Mouse (Mus musculus): Measurements from ENCODE around the gene Gpr142. TPM values are rescaled to one million over a fixed set of nuclear protein-coding genes. Genes with fewer than 3 reads are reported as not detected.

Gpr142 gene
- polyA plus RNA-seq, 1 experiment, result 0.07 TPM

DNA sequence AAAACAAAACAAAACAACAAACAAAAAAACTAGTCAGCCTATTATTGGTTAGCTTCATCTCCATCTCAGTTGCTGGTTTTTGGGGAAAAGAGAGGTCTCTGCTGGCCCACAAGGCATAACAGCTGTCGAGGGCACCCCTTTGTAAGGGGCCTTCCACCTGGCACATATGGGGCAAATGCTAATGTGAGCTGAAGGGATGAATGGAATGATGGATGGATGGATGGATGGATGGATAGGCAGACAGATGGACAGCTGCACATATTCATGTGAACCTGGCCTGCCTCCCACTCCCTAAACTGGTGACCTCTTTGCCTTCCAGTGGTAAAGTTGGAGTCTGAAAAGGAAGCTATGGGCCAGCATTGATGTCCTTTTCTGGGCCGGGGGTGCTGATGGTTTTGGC, 8.3 kb downstream of the Gpr142 start:
- Histone ChIP-seq H3K79me2 (ENCODE audit: control insufficient read depth, insufficient read depth) (no peaks in the 10 kb centered on the region), H3K36me3 (ENCODE audit: control insufficient read depth, insufficient read depth) (no peaks in the 10 kb centered on the region), H3K27me3 (ENCODE audit: control insufficient read depth, insufficient read depth, insufficient read length) (no peaks in the 10 kb centered on the region), H3K4me2 (ENCODE audit: low read depth) (no peak overlapping the region), H3K4me3 (no peak overlapping the region), H3ac (ENCODE audit: control insufficient read depth, insufficient read length) (no peak overlapping the region)
- peak in 2 of 3 experiments; percentile 66 to 78 for TF ChIP-seq MYOD1 (IDR thresholded peaks at IDR 0.05; ENCODE audit: control insufficient read depth in 1 of 3, insufficient read length in 2 of 3, low read depth in 2 of 3)
- TF ChIP-seq MYOG (IDR thresholded peaks at IDR 0.05; ENCODE audit: control insufficient read depth in 1 of 3, insufficient read depth in 1 of 3, insufficient read length in 2 of 3, low read depth in 2 of 3), result peak in 1 of 3 experiments; percentile 45
- TF ChIP-seq USF1 (IDR thresholded peaks at IDR 0.05; ENCODE audit: low read depth), result no peak

DNA sequence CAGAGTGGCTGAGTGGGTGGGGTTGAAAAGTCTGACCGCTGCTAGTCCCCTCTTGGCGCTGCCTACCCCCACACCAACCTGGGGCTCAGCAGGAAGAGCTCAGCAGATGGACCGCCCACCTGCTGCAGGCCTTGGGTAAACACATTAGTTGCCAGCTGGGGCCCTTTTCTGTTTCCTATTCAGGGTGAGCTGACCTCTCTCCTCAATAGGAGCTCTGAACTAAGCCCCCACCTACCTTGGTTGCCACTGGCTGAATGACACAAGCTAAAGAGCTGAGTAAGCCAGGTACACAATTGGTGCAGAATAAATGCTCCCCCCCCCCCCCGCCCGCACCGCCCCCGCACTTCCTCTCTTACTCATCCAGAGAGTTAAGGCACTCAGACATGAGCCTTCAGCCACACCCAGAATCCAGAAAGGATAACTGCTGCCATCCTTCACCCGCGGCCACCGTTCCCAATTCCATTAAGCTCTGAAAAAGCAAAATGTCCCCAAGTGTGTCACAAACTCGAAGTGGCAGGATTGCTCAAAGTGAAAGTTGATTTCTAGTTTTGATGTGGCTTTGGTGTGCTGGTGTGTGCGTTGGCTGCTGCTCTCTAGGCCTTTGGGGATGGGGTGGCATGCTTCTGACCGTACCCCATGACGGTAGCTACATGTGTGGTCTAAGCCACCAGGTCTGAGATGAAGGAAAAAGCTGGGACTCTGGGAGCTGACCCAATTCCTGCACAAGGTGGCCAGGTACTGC, 9.1 kb downstream of the Gpr142 start:
- Histone ChIP-seq H3K27me3 (ENCODE audit: control insufficient read depth, insufficient read depth, insufficient read length) (no peaks in the 10 kb centered on the region), H3ac (ENCODE audit: control insufficient read depth, insufficient read length) (no peak overlapping the region), H3K4me2 (ENCODE audit: low read depth) (peak overlapping the region; percentile 30), H3K4me3 (no peak overlapping the region), H3K79me2 (ENCODE audit: control insufficient read depth, insufficient read depth) (no peaks in the 10 kb centered on the region), H3K36me3 (ENCODE audit: control insufficient read depth, insufficient read depth) (no peaks in the 10 kb centered on the region)
- TF ChIP-seq MYOG (IDR thresholded peaks at IDR 0.05; ENCODE audit: control insufficient read depth in 1 of 3, insufficient read depth in 1 of 3, insufficient read length in 2 of 3, low read depth in 2 of 3), result peak in 1 of 3 experiments; percentile 69
- peak in 1 of 3 experiments; percentile 77 for TF ChIP-seq MYOD1 (IDR thresholded peaks at IDR 0.05; ENCODE audit: control insufficient read depth in 1 of 3, insufficient read length in 2 of 3, low read depth in 2 of 3)
- TF ChIP-seq MAX (IDR thresholded peaks at IDR 0.05; ENCODE audit: low read depth), result no peak
- TF ChIP-seq CEBPB (IDR thresholded peaks at IDR 0.05; ENCODE audit: insufficient read depth, poor library complexity, severe bottlenecking), result no peak
- no peak for TF ChIP-seq TCF12 (IDR thresholded peaks at IDR 0.05; ENCODE audit: insufficient read depth, poor library complexity, severe bottlenecking)

DNA sequence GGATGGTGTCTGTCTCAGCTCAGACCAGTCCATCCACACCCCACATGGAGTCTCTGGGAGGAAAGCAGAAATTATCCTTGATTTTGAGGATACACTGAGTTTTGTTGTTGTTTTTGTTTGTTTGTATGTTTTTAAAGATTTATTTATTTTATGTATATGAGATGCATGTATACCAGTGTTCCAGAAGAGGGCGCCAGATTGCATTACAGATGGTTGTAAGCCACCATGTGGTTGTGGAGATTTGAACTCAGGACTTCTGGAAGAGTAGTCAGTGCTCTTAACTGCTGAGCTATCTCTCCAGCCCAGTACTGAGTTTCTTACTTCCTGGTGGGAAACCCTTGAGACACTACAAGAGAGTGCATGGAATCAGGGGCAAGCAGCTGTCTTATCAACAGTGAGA, 10.6 kb downstream of the Gpr142 start:
- no peak overlapping the region for H3ac ChIP-seq (ENCODE audit: control insufficient read depth, insufficient read length)
- H3K4me2 ChIP-seq (ENCODE audit: low read depth), result no peak overlapping the region
- no peaks in the 10 kb centered on the region for H3K36me3 ChIP-seq (ENCODE audit: control insufficient read depth, insufficient read depth)
- TF ChIP-seq SRF (IDR thresholded peaks at IDR 0.05; ENCODE audit: control insufficient read depth, insufficient read length, low read depth) (no peak), MYOG (IDR thresholded peaks at IDR 0.05; ENCODE audit: control insufficient read depth in 1 of 3, insufficient read depth in 1 of 3, insufficient read length in 2 of 3, low read depth in 2 of 3) (no peak), POLR2AphosphoS2 (IDR thresholded peaks at IDR 0.05; ENCODE audit: insufficient read length, low read depth) (no peak), MAX (IDR thresholded peaks at IDR 0.05; ENCODE audit: low read depth) (no peak), E2F4 (IDR thresholded peaks at IDR 0.05; ENCODE audit: insufficient read depth) (no peak), USF1 (IDR thresholded peaks at IDR 0.05; ENCODE audit: low read depth) (no peak), CEBPB (IDR thresholded peaks at IDR 0.05; ENCODE audit: insufficient read depth, poor library complexity, severe bottlenecking) (no peak), MYOD1 (IDR thresholded peaks at IDR 0.05; ENCODE audit: control insufficient read depth in 1 of 3, insufficient read length in 2 of 3, low read depth in 2 of 3) (no peak), REST (IDR thresholded peaks at IDR 0.05; ENCODE audit: insufficient read depth, insufficient read length) (no peak), TCF3 (IDR thresholded peaks at IDR 0.05; ENCODE audit: insufficient read length, low read depth) (no peak), TCF12 (IDR thresholded peaks at IDR 0.05; ENCODE audit: insufficient read depth, poor library complexity, severe bottlenecking) (no peak), POLR2A (IDR thresholded peaks at IDR 0.05; ENCODE audit: insufficient read length, low read depth) (no peak)
- no peaks in the 10 kb centered on the region for H3K27me3 ChIP-seq (ENCODE audit: control insufficient read depth, insufficient read depth, insufficient read length)
- no peaks in the 10 kb centered on the region for H3K79me2 ChIP-seq (ENCODE audit: control insufficient read depth, insufficient read depth)
- no peak overlapping the region for H3K4me3 ChIP-seq

DNA sequence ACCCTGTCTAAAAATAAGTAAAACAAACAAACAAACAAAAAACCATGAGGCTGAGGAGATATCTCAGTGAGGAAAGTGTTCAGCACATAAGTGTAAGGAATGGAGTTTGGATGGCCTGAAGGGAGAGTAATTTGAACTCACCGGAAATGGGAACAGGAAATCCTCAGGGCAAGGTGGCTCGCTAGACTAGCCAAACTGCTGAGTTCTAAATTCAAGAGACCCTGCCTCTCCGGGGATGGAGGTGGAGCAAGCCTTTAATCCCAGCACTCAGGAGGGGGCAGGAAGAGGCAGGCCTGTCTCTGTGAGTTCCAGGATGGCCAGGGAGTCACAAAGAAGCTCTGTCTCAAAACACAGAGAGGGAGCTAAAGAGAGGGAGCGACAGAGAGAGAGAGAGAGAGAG, 11.6 kb downstream of the Gpr142 start:
- no peaks in the 10 kb centered on the region for H3K36me3 ChIP-seq (ENCODE audit: control insufficient read depth, insufficient read depth)
- H3K4me2 ChIP-seq (ENCODE audit: low read depth), result no peak overlapping the region
- no peak overlapping the region for H3K4me3 ChIP-seq
- no peaks in the 10 kb centered on the region for H3K79me2 ChIP-seq (ENCODE audit: control insufficient read depth, insufficient read depth)
- H3K27me3 ChIP-seq (ENCODE audit: control insufficient read depth, insufficient read depth, insufficient read length), result no peaks in the 10 kb centered on the region
- no peak for TF ChIP-seq MYOD1 (IDR thresholded peaks at IDR 0.05; ENCODE audit: control insufficient read depth in 1 of 3, insufficient read length in 2 of 3, low read depth in 2 of 3)
- TF ChIP-seq POLR2AphosphoS2 (IDR thresholded peaks at IDR 0.05; ENCODE audit: insufficient read length, low read depth), result no peak
- TF ChIP-seq E2F4 (IDR thresholded peaks at IDR 0.05; ENCODE audit: insufficient read depth), result no peak
- no peak for TF ChIP-seq TCF3 (IDR thresholded peaks at IDR 0.05; ENCODE audit: insufficient read length, low read depth)
- no peak for TF ChIP-seq CEBPB (IDR thresholded peaks at IDR 0.05; ENCODE audit: insufficient read depth, poor library complexity, severe bottlenecking)
- TF ChIP-seq MYOG (IDR thresholded peaks at IDR 0.05; ENCODE audit: control insufficient read depth in 1 of 3, insufficient read depth in 1 of 3, insufficient read length in 2 of 3, low read depth in 2 of 3), result no peak
- no peak for TF ChIP-seq REST (IDR thresholded peaks at IDR 0.05; ENCODE audit: insufficient read depth, insufficient read length)
- no peak for TF ChIP-seq SRF (IDR thresholded peaks at IDR 0.05; ENCODE audit: control insufficient read depth, insufficient read length, low read depth)
- H3ac ChIP-seq (ENCODE audit: control insufficient read depth, insufficient read length), result no peak overlapping the region

DNA sequence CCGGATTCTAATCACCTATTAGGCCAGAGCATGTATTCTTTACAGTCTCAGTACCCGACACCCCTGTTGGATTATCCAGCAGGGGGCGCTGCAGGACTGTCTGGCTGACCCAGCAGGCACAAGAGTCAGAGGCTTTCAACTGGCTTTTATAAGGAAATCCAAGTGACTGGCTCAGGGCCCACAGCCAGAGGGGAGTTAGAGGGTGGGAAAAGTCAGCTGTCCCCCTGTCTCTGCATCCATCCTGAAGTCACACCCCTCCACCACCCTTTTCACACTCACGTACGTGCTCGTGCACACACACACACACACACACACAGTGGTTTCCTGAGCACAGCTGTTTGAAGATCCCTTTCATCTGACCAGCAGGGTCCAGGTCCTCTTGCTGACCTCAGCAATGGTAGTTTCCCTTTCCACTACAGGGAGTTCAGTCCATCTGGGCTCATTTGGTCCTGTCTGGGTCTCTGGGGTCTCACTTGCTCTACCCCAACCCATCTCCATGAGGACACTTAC, 14.1 kb downstream of the Gpr142 start:
- Histone ChIP-seq H3K27me3 (ENCODE audit: control insufficient read depth, insufficient read depth, insufficient read length) (no peaks in the 10 kb centered on the region), H3K79me2 (ENCODE audit: control insufficient read depth, insufficient read depth) (no peaks in the 10 kb centered on the region), H3ac (ENCODE audit: control insufficient read depth, insufficient read length) (no peak overlapping the region), H3K4me2 (ENCODE audit: low read depth) (no peak overlapping the region), H3K36me3 (ENCODE audit: control insufficient read depth, insufficient read depth) (no peaks in the 10 kb centered on the region), H3K4me3 (no peak overlapping the region)
- no peak for TF ChIP-seq TCF12 (IDR thresholded peaks at IDR 0.05; ENCODE audit: insufficient read depth, poor library complexity, severe bottlenecking)
- no peak for TF ChIP-seq USF1 (IDR thresholded peaks at IDR 0.05; ENCODE audit: low read depth)
- no peak for TF ChIP-seq SRF (IDR thresholded peaks at IDR 0.05; ENCODE audit: control insufficient read depth, insufficient read length, low read depth)
- no peak for TF ChIP-seq POLR2AphosphoS2 (IDR thresholded peaks at IDR 0.05; ENCODE audit: insufficient read length, low read depth)
- peak; percentile 61 to 87 (median 78) for TF ChIP-seq MYOD1 (IDR thresholded peaks at IDR 0.05; ENCODE audit: control insufficient read depth in 1 of 3, insufficient read length in 2 of 3, low read depth in 2 of 3)
- no peak for TF ChIP-seq POLR2A (IDR thresholded peaks at IDR 0.05; ENCODE audit: insufficient read length, low read depth)
- peak; percentile 71 to 95 (median 85) for TF ChIP-seq MYOG (IDR thresholded peaks at IDR 0.05; ENCODE audit: control insufficient read depth in 1 of 3, insufficient read depth in 1 of 3, insufficient read length in 2 of 3, low read depth in 2 of 3)

Data from myocyte (in vitro differentiated cells).